Mouse (Mus musculus) embryonic facial prominence, embryonic 12.5 days (tissue): ENCODE measurements around the gene Ndufv2. TPM values are rescaled to one million over a fixed set of nuclear protein-coding genes. Genes with fewer than 3 reads are reported as not detected.
"Not testable (repeated sequence)": the region's sequence is repeated elsewhere in the genome, so short reads cannot be mapped to it uniquely, and the experiment has no call there.

Experiments
- ATAC-seq: fragments of 200-750 bp; cut with Nextera tagmentation; 2 replicates; pipeline ENCODE4 v1.8.0; 2017; ENCODE audit not compliant: insufficient number of reproducible peaks, insufficient read depth, low FRiP score, low TSS enrichment
- H3K27ac ChIP-seq: fragments of 300-500 bp; sonication (generic); 2 replicates; pipeline ENCODE4 v1.5.1; 2016; ENCODE audit warnings: mild to moderate bottlenecking
- H3K27me3 ChIP-seq: fragments of 300-500 bp; sonication (generic); 2 replicates; pipeline ENCODE4 v1.6.1; 2016; ENCODE audit warnings: mild to moderate bottlenecking, moderate library complexity
- H3K36me3 ChIP-seq: fragments of 300-500 bp; sonication (generic); 2 replicates; pipeline ENCODE4 v1.6.1; 2016; ENCODE audit warnings: mild to moderate bottlenecking
- H3K4me1 ChIP-seq: fragments of 300-500 bp; sonication (generic); 2 replicates; pipeline ENCODE4 v1.6.1; 2016
- H3K4me2 ChIP-seq: fragments of 300-500 bp; sonication (generic); replicated peaks from 2 replicates; pipeline ENCODE4 v1.6.1; 2016; ENCODE audit warnings: mild to moderate bottlenecking, moderate library complexity
- H3K4me3 ChIP-seq: fragments of 300-500 bp; sonication (generic); 2 replicates; pipeline ENCODE4 v1.5.1; 2016; ENCODE audit warnings: mild to moderate bottlenecking
- H3K9ac ChIP-seq: fragments of 300-500 bp; sonication (generic); 2 replicates; pipeline ENCODE4 v1.6.1; 2016; ENCODE audit warnings: mild to moderate bottlenecking, moderate library complexity
- H3K9me3 ChIP-seq: fragments of 300-500 bp; sonication (generic); 2 replicates; pipeline ENCODE4 v1.6.1; 2016; ENCODE audit warnings: mild to moderate bottlenecking, moderate library complexity
- WGBS: fragments of 180-500 bp; shearing (Covaris S2); methylation state at CpG from one replicate; pipeline ENCODE4 v1.1.7; 2016; 5-methylcytosine and 5-hydroxymethylcytosine counted together
- polyA plus RNA-seq: library from polyadenylated mRNA; unstranded; fragments of >200 nt; fragmentation: Nextera tagmentation; extraction: Ambion mirVana; gene quantifications from 2 replicates; pipeline ENCODE4 v1.2.1, GENCODE M21; 2016

The Ndufv2 gene
- polyA plus RNA-seq, 1 experiment from 2014 or later = 282 TPM

DNA sequence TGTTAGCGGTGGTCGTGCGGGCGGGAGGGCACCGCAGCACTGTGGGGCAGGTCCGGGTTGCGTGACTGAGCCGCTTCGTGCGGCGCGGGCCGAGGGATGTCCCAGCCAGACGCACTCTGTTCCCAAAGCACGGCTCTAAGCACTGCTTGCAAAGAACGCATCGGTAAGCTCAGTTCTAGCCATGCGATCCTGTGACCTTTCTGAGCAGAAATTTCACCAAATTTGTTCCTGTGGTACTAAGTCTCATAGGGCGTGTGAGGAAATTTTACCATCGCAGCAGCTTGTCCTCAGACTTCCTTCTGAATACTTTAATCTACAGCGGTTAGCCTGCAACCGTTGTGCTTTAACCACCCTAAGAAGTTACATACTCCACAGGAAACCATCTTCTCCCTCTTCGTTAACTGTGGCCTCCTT, 23.9 kb downstream of the Ndufv2 start:
- Histone ChIP-seq H3K27me3 (no peaks in the 10 kb centered on the region), H3K36me3 (peaks cover 15% of the 10 kb centered on the region), H3K4me2 (peak overlapping the region; percentile 78), H3K4me3 (peak overlapping the region; percentile 94), H3K9me3 (no peaks in the 10 kb centered on the region), H3K27ac (peak overlapping the region; percentile 88), H3K4me1 (peaks cover 15% of the 10 kb centered on the region; the same call in 1 of the 2 replicates), H3K9ac (peak overlapping the region; percentile 80)
- ATAC-seq = peak; percentile 74
- 2% methylated on average over 23 of the region's 23 CpGs for WGBS

DNA sequence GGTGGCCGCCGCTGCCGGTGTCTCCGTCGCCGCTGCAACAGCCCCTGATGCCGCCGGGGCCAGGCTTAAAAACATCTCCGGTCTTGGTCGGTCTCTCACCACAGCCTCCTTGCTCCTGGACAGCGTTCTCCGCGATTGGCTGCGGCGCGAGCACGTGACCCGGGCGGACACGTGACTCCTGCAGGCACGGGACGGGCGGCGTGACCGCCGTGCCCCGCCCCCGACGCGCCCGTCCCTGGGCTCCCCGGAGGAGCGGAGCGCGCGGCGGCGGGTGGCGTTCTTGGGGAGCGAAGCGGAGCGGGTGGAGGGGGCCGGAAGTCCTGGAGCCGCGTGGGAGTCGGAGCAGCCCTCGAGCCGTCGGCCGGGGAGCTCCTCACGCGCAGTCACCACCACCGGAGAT, 24.4 kb downstream of the Ndufv2 start, which contains the start of gene Ankrd12:
TSS of gene Ankrd12 (minus strand) at position 156 of the 400 bp plus-strand sequence.
- no peaks in the 10 kb centered on the region for H3K27me3 ChIP-seq
- H3K36me3 ChIP-seq = peaks cover 15% of the 10 kb centered on the region
- peak within 1 kb of the TSS; percentile 80 for H3K9ac ChIP-seq
- H3K9me3 ChIP-seq = no peaks in the 10 kb centered on the region
- peak; percentile 90 for ATAC-seq
- peaks cover 15% of the 10 kb centered on the region; the same call in 1 of the 2 replicates for H3K4me1 ChIP-seq
- peak within 1 kb of the TSS; percentile 88 for H3K27ac ChIP-seq
- under 1% methylated on average over 53 of the region's 53 CpGs for WGBS
- H3K4me3 ChIP-seq = peak within 1 kb of the TSS; percentile 94
- peak within 1 kb of the TSS; percentile 78 for H3K4me2 ChIP-seq

DNA sequence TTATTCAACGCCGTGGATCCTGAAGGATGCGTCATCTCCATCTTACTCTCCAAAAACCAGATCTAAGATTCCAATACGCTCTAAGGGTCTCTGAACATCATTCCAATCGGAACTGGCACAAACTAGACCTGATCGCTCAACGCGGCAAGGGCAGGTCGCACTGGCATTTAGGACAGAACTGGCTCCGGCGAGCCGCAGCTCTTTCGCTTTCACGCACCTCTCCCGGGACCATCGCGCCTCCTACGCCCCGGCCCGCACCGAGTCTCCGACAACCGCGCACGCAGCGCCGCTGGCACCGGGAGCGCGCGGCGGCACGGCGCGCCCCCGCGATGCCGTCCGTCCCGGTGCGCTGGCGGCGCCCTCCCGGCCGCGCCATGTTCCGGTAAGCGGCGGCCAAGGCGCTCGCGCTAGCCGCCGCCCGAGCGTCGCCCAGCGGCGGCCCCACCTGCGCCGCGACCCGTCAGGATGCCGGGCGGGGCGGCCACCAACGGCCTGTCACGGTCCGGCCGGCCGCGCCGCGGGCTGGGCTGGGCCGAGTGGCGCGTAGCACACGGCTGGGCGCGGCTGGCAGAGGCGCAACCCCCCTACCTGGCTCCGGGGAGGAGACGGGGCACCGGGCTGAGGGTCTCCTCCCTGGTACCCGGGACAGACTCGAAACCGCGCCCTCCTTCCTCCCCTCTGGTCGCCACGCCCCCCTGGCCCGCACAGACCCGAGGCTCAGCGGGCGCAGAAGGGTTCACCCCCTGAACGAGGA, 25.0 kb downstream of the Ndufv2 start:
- H3K9ac ChIP-seq = peak overlapping the region; percentile 80
- H3K36me3 ChIP-seq = peaks cover 11% of the 10 kb centered on the region
- H3K4me2 ChIP-seq = peak overlapping the region; percentile 78
- under 1% methylated on average over 90 of the region's 95 CpGs for WGBS
- peaks cover 15% of the 10 kb centered on the region; the same call in 1 of the 2 replicates for H3K4me1 ChIP-seq
- H3K27me3 ChIP-seq = no peaks in the 10 kb centered on the region
- H3K9me3 ChIP-seq = no peaks in the 10 kb centered on the region
- peak overlapping the region; percentile 94 for H3K4me3 ChIP-seq
- peak; percentile 87 for ATAC-seq
- H3K27ac ChIP-seq = peak overlapping the region; percentile 88

DNA sequence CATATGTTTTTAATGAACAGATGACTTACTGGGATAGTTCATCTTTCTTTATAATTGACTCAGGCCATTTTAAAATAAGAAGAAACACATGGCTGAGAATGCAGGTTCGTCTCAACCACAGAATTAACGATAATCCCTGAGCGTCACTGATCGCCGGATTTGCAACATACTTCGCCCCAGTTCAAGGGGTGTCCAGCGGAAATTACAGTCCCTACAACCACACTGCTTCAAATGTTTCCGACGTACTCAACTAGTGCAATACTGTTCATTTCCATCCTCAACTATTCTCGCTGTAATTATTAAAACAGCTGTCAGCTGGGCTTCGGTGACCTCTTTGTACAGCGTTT, 25.6 kb downstream of the Ndufv2 start:
- H3K4me3 ChIP-seq = peak overlapping the region; percentile 94
- H3K27ac ChIP-seq = peak overlapping the region; percentile 88; the same call in 1 of the 2 replicates
- no peaks in the 10 kb centered on the region for H3K27me3 ChIP-seq
- H3K4me1 ChIP-seq = peaks cover 15% of the 10 kb centered on the region; the same call in 1 of the 2 replicates
- WGBS = 3% methylated on average over 12 of the region's 12 CpGs
- no peaks in the 10 kb centered on the region for H3K9me3 ChIP-seq
- peaks cover 6% of the 10 kb centered on the region; the same call in 1 of the 2 replicates for H3K36me3 ChIP-seq
- ATAC-seq = no peak
- H3K4me2 ChIP-seq = peak overlapping the region; percentile 78
- H3K9ac ChIP-seq = peak overlapping the region; percentile 80

DNA sequence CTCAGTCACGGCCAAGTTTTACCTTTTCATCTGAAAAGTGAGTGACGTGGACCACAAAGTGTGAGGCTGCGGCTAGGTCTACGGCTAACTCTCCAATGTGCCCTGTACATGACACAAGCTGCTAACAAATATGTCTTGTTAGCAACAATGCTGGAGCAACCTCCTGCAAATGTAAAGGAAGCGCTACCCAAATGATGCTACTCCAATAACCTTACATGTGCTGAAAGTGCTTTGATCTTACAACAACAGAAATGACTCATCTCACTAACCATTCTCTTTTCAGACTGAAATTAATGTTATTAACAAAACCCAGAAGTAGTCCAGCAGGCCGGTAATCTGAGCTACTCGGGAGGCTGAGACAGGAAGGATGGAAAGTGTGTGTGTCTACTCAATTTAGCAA, 27.4 kb downstream of the Ndufv2 start:
- no peak overlapping the region for H3K4me3 ChIP-seq
- no peaks in the 10 kb centered on the region for H3K36me3 ChIP-seq
- H3K27me3 ChIP-seq = no peaks in the 10 kb centered on the region
- H3K9ac ChIP-seq = no peak overlapping the region
- H3K9me3 ChIP-seq = no peaks in the 10 kb centered on the region
- ATAC-seq = no peak
- no peak overlapping the region for H3K27ac ChIP-seq
- no peak overlapping the region for H3K4me2 ChIP-seq
- whole genome bisulfite sequencing = 88% methylated on average over 7 of the region's 7 CpGs
- peaks cover 15% of the 10 kb centered on the region; the same call in 1 of the 2 replicates for H3K4me1 ChIP-seq

DNA sequence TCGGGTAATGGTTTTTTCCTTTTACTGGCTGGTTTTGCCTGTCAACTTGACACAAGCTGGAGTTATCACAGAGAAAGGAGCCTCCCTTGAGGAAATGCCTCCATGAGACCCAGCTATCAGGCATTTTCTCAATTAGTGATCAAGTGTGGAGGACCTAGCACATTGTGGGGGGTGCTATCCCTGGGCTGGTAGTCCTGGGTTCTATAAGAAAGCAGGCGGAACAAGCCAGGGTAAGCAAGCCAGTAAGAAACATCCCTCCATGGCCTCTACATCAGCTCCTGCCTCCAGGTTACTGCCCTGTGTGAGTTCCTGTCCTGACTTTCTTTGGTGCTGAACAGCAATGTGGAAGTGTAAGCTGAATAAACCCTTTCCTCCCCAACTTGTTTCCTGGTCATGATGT, 32.3 kb downstream of the Ndufv2 start:
- not testable (repeated sequence) for H3K9me3 ChIP-seq, H3K27me3 ChIP-seq, H3K4me2 ChIP-seq

DNA sequence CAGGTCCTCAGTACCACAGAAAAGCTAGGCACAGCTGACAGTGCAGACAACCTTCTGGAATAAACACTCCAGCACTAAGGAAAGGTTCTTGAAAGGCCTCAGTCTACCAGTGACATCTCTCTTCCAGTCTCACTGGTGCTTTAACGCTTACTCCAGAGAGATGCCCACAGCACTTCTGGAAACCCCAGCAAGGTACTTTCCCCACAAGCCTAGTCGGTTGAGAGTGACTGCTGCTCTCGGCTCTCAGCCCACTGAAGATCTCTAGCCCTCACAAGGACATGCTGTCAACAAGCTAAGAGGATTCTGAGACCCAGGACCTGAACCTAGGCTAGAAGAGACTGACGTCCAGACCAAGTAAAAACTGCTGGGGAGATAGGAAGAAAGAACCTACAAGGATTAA, 36.2 kb downstream of the Ndufv2 start:
- no peaks in the 10 kb centered on the region for H3K9me3 ChIP-seq
- no peak overlapping the region for H3K27ac ChIP-seq
- H3K4me3 ChIP-seq = no peak overlapping the region
- no peaks in the 10 kb centered on the region for H3K36me3 ChIP-seq
- WGBS = 88% methylated on average over 4 of the region's 4 CpGs
- ATAC-seq = no peak
- no peak overlapping the region for H3K4me2 ChIP-seq
- H3K9ac ChIP-seq = no peak overlapping the region
- H3K27me3 ChIP-seq = no peaks in the 10 kb centered on the region
- peaks cover 3% of the 10 kb centered on the region; the same call in 1 of the 2 replicates for H3K4me1 ChIP-seq

More for the DNA sequence above, 32.3 kb downstream of the Ndufv2 start:
- WGBS = 84% methylated on average over 2 of the region's 2 CpGs
- H3K4me3 ChIP-seq, H3K4me1 ChIP-seq, H3K36me3 ChIP-seq, H3K27ac ChIP-seq, ATAC-seq, H3K9ac ChIP-seq: not testable (repeated sequence)

DNA sequence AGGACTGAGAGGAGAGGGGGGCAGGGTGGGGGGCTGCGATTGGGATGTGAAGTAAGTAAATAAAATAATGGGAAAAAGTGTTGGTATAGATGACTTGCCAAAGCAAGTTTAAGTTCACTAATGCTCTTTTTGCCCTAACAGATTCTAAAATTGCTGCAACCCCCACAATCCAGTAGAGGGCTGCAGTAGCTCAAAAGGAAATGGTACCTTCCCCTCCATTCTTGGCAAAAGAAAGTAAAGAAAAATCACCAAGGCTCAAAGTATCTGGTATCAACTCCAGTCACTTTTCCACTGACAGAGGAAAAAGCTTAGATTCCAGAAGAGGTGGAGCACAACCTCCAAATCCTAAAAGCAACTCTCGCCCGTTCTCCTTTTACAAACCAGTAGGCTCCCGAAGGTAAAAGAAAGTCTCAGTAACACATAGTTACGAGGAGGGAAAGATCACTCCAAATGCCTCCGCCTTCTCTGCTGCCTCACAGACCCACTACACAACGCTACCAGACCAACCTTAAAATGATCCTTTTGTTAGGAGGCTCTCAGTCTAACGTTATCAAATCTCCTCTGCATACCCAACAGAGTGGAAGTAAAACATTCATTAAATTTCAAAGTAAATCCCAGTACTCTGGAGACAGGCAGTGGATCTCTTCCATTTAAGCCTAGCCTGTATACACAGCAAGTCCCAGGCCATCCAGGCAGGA, 40.0 kb downstream of the Ndufv2 start:
- H3K4me2 ChIP-seq = no peak overlapping the region; the same call in 1 of the 2 replicates
- no peak overlapping the region for H3K4me3 ChIP-seq
- H3K9me3 ChIP-seq = no peaks in the 10 kb centered on the region
- H3K27me3 ChIP-seq = no peaks in the 10 kb centered on the region
- WGBS = 52% methylated on average over 8 of the region's 8 CpGs
- H3K4me1 ChIP-seq = peaks cover 3% of the 10 kb centered on the region; the same call in 1 of the 2 replicates
- no peak overlapping the region for H3K9ac ChIP-seq
- no peak for ATAC-seq
- H3K27ac ChIP-seq = peak overlapping the region; percentile 46; the same call in 1 of the 2 replicates
- H3K36me3 ChIP-seq = no peaks in the 10 kb centered on the region

DNA sequence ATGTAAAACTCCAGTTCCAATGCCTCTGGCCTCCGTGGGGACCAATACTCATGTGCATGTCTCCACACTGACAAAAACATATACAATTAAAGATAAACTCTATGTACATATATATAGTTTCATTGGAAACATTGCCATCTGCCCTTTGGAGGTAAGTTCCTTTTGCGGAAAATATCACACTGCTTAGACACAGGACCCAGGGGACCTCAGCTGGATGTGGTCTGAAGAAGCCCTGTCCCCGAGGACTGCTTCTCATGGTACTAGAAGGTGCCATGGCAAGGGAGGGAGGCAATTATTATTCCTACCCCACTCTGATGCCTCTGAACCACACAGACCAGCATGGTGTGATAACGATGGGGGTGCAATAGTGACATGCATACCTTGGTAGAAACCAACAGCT, 43.2 kb downstream of the Ndufv2 start:
- no peak overlapping the region for H3K27ac ChIP-seq
- H3K9ac ChIP-seq = no peak overlapping the region
- no peak for ATAC-seq
- H3K9me3 ChIP-seq = no peaks in the 10 kb centered on the region
- H3K4me3 ChIP-seq = no peak overlapping the region
- H3K4me1 ChIP-seq = peaks cover 3% of the 10 kb centered on the region; the same call in 1 of the 2 replicates
- WGBS = 87% methylated on average over 4 of the region's 4 CpGs
- no peaks in the 10 kb centered on the region for H3K36me3 ChIP-seq
- no peak overlapping the region for H3K4me2 ChIP-seq
- H3K27me3 ChIP-seq = no peaks in the 10 kb centered on the region

DNA sequence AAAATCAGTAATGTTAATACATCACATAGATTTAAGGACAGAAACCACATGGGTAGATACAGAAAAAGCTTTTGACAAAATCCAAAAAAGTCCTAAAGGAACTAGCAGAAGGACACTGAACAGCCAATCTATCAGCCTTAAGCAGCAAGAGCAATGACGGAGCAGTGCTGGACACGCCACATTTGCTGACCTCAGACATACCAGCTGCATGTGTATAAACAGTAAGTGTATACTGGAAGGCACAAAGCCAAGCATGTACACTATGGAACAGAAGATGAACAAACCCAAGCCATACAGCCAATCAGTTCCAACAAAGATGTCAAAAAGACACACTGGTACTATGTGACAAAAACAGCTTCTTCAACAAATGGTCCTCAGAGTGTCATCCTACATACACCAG, 44.2 kb downstream of the Ndufv2 start:
- H3K4me2 ChIP-seq = no peak overlapping the region
- no peaks in the 10 kb centered on the region for H3K36me3 ChIP-seq
- H3K27ac ChIP-seq = no peak overlapping the region
- no peak overlapping the region for H3K9ac ChIP-seq
- ATAC-seq = no peak
- peaks cover 3% of the 10 kb centered on the region; the same call in 1 of the 2 replicates for H3K4me1 ChIP-seq
- H3K4me3 ChIP-seq = no peak overlapping the region
- H3K9me3 ChIP-seq = no peaks in the 10 kb centered on the region
- H3K27me3 ChIP-seq = no peaks in the 10 kb centered on the region
- WGBS = 80% methylated on average over 2 of the region's 2 CpGs

DNA sequence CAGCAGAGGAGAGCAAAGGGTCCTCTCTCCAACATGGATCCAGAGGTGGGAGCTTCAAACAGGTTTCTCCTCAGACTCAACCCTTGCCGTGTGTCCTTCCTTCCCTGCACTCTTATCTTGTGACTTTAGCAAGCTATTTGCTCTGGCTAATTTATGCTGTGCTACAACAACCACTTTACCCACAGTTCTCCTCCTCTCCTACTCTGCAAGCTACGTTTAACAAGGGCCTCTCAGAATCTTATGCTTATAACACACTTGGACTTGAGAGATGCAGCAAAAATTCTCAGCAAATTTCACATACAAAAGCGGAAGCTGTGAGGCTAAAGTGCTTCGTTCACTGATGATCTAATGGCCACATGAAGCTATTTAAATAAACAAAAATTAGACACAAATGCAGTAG, 48.0 kb downstream of the Ndufv2 start:
- Histone ChIP-seq H3K27me3 (no peaks in the 10 kb centered on the region), H3K4me3 (no peak overlapping the region), H3K36me3 (no peaks in the 10 kb centered on the region), H3K4me2 (no peak overlapping the region), H3K9me3 (no peaks in the 10 kb centered on the region), H3K4me1 (no peaks in the 10 kb centered on the region), H3K27ac (no peak overlapping the region), H3K9ac (no peak overlapping the region)
- no peak for ATAC-seq
- 71% methylated on average over 4 of the region's 4 CpGs for WGBS

DNA sequence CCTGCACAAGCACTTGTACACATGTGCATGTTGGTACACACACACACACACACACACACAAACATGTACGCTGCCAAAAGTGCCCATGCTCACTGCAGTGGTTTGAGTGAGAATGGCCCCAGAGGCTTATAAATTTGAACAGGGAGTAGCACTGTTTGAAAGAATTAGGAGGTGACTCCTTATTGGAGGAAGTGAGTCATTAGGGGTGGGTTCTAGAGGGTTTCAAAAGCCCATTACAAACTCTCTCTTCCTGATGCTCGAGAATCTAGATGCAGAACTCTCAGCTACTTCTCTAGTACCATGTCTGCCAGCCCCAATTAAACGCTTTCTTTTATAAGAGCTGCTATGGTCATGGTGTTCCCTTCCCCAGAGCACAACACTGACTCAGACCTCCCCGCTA, 52.6 kb downstream of the Ndufv2 start:
- Histone ChIP-seq H3K4me1 (no peaks in the 10 kb centered on the region), H3K4me3 (no peak overlapping the region), H3K9ac (no peak overlapping the region), H3K9me3 (no peaks in the 10 kb centered on the region), H3K4me2 (no peak overlapping the region), H3K27ac (no peak overlapping the region), H3K27me3 (no peaks in the 10 kb centered on the region), H3K36me3 (no peaks in the 10 kb centered on the region; the same call in 1 of the 2 replicates)
- WGBS = 74% methylated on average over 4 of the region's 4 CpGs
- no peak for ATAC-seq
